Mouse (Mus musculus): Measurements from ENCODE around the gene Ddit4.

GRCm38 (mm10) chr10:59973400-59973799, 21.8 kb upstream of the Ddit4 start:
- TF ChIP-seq POLR2A (IDR thresholded peaks at IDR 0.05; ENCODE audit: borderline replicate concordance, insufficient read depth, low read length), result no peak
- no peak for TF ChIP-seq CTCF (IDR thresholded peaks at IDR 0.05; ENCODE audit: borderline replicate concordance, insufficient read depth, low read depth, low read length)
